Mouse (Mus musculus) forebrain, embryonic 13.5 days (tissue): ENCODE measurements around the gene Rps6ka2. TPM values are rescaled to one million over a fixed set of nuclear protein-coding genes. Genes with fewer than 3 reads are reported as not detected.
A peak's percentile ranks its signal among the peaks of the same experiment; 100 is the strongest.
"Not testable (repeated sequence)": the region's sequence is repeated elsewhere in the genome, so short reads cannot be mapped to it uniquely, and the experiment has no call there.

Experiments used
- ATAC-seq: fragments of 200-750 bp; cut with Nextera tagmentation; 2 replicates; pipeline ENCODE4 v1.8.0; 2017
- H3K27ac ChIP-seq: fragments of 300-500 bp; sonication (generic); 2 replicates; pipeline ENCODE4 v1.5.1; 2015; ENCODE audit warnings: inconsistent platforms, mild to moderate bottlenecking, moderate library complexity
- H3K27me3 ChIP-seq: fragments of 300-500 bp; sonication (generic); 2 replicates; pipeline ENCODE4 v1.6.1; 2015; ENCODE audit warnings: mild to moderate bottlenecking, inconsistent platforms
- H3K36me3 ChIP-seq: fragments of 300-500 bp; sonication (generic); 2 replicates; pipeline ENCODE4 v1.6.1; 2015; ENCODE audit warnings: mild to moderate bottlenecking, inconsistent platforms; ENCODE audit not compliant: poor library complexity, severe bottlenecking
- H3K4me1 ChIP-seq: fragments of 300-500 bp; sonication (generic); 2 replicates; pipeline ENCODE4 v1.6.1; 2015; ENCODE audit warnings: inconsistent platforms
- H3K4me2 ChIP-seq: fragments of 300-500 bp; sonication (generic); 2 replicates; pipeline ENCODE4 v1.6.1; 2015; ENCODE audit warnings: inconsistent platforms, mild to moderate bottlenecking, moderate library complexity
- H3K4me3 ChIP-seq: fragments of 300-500 bp; sonication (generic); 2 replicates; pipeline ENCODE4 v1.5.1; 2015; ENCODE audit warnings: mild to moderate bottlenecking, inconsistent platforms
- H3K9ac ChIP-seq: fragments of 300-500 bp; sonication (generic); 2 replicates; pipeline ENCODE4 v1.6.1; 2015; ENCODE audit warnings: mild to moderate bottlenecking, inconsistent platforms
- H3K9me3 ChIP-seq: fragments of 300-500 bp; sonication (generic); replicated peaks from 2 replicates; pipeline ENCODE4 v1.6.1; 2016; ENCODE audit warnings: inconsistent platforms
- WGBS: fragments of 180-500 bp; shearing (Covaris S2); methylation state at CpG from one replicate; pipeline ENCODE4 v1.1.7; 2015; 5-methylcytosine and 5-hydroxymethylcytosine counted together
- polyA plus RNA-seq: library from polyadenylated mRNA; unstranded; fragments of >200 nt; fragmentation: Nextera tagmentation; extraction: Ambion mirVana; gene quantifications from 2 replicates; pipeline ENCODE4 v1.2.1, GENCODE M21; 2015

Gene Rps6ka2
- polyA plus RNA-seq, 1 experiment from 2014 or later: 17.7 TPM

GRCm38 (mm10) chr17:7176394-7176793, 6.5 kb downstream of the Rps6ka2 start:
- no peaks in the 10 kb centered on the region for H3K9me3 ChIP-seq
- no peak overlapping the region for H3K27ac ChIP-seq
- H3K9ac ChIP-seq: no peak overlapping the region
- ATAC-seq: no peak
- WGBS: 38% methylated on average over 2 of the region's 2 CpGs
- H3K27me3 ChIP-seq: no peaks in the 10 kb centered on the region
- no peaks in the 10 kb centered on the region for H3K36me3 ChIP-seq
- no peak overlapping the region for H3K4me3 ChIP-seq
- H3K4me2 ChIP-seq: no peak overlapping the region
- peaks cover 8% of the 10 kb centered on the region for H3K4me1 ChIP-seq

- WGBS: 97% methylated on average over 6 of the region's 6 CpGs
- H3K9ac ChIP-seq: no peak overlapping the region
- no peaks in the 10 kb centered on the region for H3K9me3 ChIP-seq
- H3K4me3 ChIP-seq: no peak overlapping the region
- H3K27ac ChIP-seq: no peak overlapping the region
- H3K27me3 ChIP-seq: no peaks in the 10 kb centered on the region
- H3K36me3 ChIP-seq: no peaks in the 10 kb centered on the region
- H3K4me2 ChIP-seq: no peak overlapping the region
- H3K4me1 ChIP-seq: peaks cover 16% of the 10 kb centered on the region
- no peak for ATAC-seq
These were observed 8.3 kb downstream of the Rps6ka2 start for GRCm38 (mm10) chr17:7178196-7178595.

DNA sequence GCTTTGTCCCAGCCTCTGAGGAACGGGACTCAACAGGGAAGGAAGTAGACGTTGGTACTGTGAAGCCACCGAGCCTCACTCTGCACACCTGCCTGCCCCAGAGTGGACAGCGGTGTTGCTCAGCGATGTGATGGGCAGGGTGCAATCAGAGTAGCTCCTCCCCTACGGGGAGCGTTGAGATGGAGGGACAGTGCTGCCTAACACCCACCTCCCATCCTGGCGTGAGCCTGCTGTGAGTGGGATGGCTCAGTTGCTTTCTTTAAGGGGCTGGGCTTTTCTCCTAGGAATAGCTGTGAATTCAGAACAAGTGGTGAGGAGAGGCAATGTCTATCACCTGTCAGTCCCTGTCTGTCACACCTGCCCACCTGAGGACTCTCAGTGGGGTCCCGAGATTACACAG, 12.3 kb downstream of the Rps6ka2 start:
- Histone ChIP-seq H3K4me3 (no peak overlapping the region), H3K36me3 (0 out of 2 replicates have a peak, but pooled peaks cover 2% of the 10 kb centered on the region), H3K27ac (no peak overlapping the region), H3K9ac (no peak overlapping the region), H3K9me3 (no peaks in the 10 kb centered on the region), H3K27me3 (no peaks in the 10 kb centered on the region), H3K4me1 (peaks cover 19% of the 10 kb centered on the region), H3K4me2 (no peak overlapping the region)
- no peak for ATAC-seq
- 76% methylated on average over 9 of the region's 9 CpGs for WGBS

DNA sequence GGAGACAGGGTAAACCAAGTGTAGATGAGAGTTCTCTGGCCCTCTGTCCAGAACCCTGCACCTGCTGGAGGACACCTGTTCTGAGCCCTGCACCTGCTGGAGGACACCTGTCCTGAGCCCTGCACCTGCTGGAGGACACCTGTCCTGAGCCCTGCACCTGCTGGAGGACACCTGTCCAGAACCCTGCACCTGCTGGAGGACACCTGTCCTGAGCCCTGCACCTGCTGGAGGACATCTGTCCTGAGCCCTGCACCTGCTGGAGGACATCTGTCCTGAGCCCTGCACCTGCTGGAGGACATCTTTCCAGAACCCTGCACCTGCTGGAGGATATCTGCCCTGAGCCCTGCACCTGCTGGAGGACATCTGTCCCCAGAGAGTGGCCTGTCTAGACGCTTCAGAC, 17.1 kb downstream of the Rps6ka2 start:
- WGBS: 83% methylated on average over 1 of the region's 1 CpGs
- not testable (repeated sequence) for H3K9ac ChIP-seq, H3K4me2 ChIP-seq, H3K27ac ChIP-seq, H3K36me3 ChIP-seq, ATAC-seq, H3K9me3 ChIP-seq, H3K4me1 ChIP-seq, H3K27me3 ChIP-seq, H3K4me3 ChIP-seq

DNA sequence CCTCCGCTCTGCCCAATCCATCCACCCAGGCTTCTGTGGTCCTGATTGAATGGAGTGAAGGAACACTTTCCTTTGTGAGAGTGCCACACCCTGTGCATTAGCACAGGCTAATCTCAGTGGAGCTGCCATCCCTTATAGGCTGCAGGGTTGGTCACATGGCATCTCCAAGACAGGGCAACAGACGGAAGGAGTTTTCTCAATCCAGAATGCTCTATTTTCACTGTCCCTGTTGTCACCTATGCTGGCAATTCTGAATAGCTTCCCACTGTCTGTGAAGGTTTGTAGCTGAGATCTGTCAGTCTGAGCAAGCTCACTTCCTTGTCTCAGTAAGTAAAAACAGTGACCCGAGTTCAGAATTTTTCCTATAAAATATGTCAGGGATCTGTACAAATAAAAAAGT, 19.5 kb downstream of the Rps6ka2 start:
- Histone ChIP-seq H3K9me3 (no peaks in the 10 kb centered on the region), H3K4me3 (no peak overlapping the region)
- ATAC-seq: no peak

DNA sequence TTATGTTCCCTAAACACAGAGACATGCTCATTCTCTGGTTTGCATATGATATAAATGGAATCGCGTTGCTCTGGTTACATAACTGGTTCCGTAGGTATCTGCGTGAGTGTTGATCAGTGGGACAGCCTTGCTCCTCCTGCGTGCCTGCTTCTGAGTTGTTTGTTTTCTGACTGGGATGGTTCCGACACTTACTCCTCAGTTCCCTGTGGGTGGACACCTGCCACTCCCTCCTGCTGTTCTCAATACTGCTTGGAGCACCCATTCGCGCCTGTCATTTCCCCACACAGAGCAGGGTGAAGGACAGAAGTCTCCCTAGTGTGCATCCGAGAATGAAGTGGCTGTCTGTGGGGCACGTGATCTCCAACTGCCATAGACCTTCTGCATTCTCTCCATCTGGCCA, 20.1 kb downstream of the Rps6ka2 start:
- 91% methylated on average over 10 of the region's 10 CpGs for WGBS
- Histone ChIP-seq H3K27me3 (no peaks in the 10 kb centered on the region), H3K27ac (no peak overlapping the region), H3K36me3 (0 out of 2 replicates have a peak, but pooled peaks cover 7% of the 10 kb centered on the region), H3K4me2 (no peak overlapping the region), H3K9me3 (no peaks in the 10 kb centered on the region), H3K9ac (no peak overlapping the region), H3K4me3 (no peak overlapping the region), H3K4me1 (0 out of 2 replicates have a peak, but pooled peaks cover 1% of the 10 kb centered on the region)
- no peak for ATAC-seq

More for the DNA sequence above, 19.5 kb downstream of the Rps6ka2 start:
- Histone ChIP-seq H3K9ac (no peak overlapping the region), H3K4me1 (peaks cover 6% of the 10 kb centered on the region; the same call in 1 of the 2 replicates), H3K4me2 (no peak overlapping the region), H3K27me3 (no peaks in the 10 kb centered on the region), H3K27ac (no peak overlapping the region), H3K36me3 (0 out of 2 replicates have a peak, but pooled peaks cover 7% of the 10 kb centered on the region)
- 94% methylated on average over 3 of the region's 3 CpGs for WGBS

DNA sequence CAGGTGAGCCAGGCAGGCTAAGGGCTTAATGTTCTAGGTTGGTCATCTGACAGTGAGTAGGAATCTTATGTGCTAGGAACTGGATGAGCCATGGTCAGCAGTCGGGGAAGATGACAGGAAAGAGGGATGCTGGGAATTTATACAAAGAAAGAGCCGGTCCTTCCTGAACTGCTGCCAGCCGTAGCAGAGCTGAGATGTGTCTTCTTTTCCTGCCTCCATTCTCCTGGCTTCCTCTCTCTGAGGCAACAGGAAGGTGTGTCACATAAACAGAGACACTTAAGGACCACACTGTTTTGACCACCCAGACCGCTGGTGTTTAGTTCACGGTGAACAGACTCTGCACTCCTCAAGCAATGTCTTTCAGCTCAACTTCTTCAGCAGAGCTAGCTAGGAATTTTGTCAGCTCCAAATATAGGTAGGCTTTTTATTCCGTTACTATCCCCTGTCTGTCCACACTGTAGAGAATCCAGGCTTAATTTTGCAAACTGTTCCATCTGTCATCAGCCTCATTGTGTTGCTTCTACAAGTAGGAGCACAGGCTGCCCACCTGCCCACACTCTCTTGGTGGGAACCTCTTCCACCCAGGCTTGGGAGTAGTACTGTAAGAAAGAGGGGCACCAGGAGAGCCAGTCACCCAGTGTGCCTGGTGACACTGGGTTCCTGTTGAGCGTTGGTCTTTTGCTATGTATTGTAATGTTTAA, 24.4 kb downstream of the Rps6ka2 start:
- no peaks in the 10 kb centered on the region for H3K36me3 ChIP-seq
- H3K9me3 ChIP-seq: no peaks in the 10 kb centered on the region
- ATAC-seq: no peak
- H3K4me3 ChIP-seq: no peak overlapping the region
- no peak overlapping the region for H3K4me2 ChIP-seq
- H3K4me1 ChIP-seq: peaks cover 10% of the 10 kb centered on the region
- no peak overlapping the region for H3K9ac ChIP-seq
- no peak overlapping the region for H3K27ac ChIP-seq
- no peaks in the 10 kb centered on the region for H3K27me3 ChIP-seq
- WGBS: 93% methylated on average over 7 of the region's 7 CpGs

DNA sequence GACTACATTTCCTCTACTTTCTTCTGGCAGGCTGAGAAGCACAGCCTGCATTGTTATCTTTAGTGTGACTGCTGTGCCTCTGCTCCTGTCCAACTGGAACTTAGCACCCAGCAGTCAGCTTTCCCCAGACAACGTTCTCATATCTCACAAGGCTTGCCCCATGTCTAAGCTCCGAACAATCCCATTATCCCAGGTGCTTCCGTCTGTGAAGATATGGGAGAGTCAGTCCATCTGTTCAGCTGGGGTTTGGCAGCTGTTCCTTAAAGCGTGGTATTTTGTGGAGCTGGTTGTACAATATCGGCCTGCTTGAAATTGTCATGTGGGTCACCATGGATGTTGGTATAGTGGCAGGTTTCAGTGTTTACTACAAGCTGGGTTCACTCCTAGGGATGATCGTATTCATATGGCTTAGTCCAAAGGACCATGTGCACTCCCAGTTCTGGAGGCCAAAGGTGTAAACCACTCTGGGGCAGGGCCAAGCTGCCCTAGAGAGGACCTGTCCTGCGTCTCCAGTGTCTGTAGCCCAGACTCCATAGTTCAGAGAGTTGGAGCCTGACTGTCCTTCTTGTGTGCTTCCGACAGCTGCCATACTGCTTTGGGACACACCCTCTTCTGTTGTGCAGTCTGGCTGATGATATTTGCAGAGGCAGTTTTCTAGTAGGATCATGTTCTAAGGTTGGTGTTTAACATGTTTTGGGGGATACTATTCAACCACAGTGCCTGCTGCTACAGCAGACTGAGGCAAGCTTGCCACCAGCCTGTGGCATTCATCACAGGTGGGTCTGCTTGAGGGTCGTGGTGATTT, 27.4 kb downstream of the Rps6ka2 start:
- 74% methylated on average over 9 of the region's 9 CpGs for WGBS
- Histone ChIP-seq H3K27ac (no peak overlapping the region), H3K27me3 (no peaks in the 10 kb centered on the region), H3K4me3 (no peak overlapping the region), H3K9ac (no peak overlapping the region), H3K4me2 (no peak overlapping the region), H3K4me1 (peaks cover 10% of the 10 kb centered on the region), H3K36me3 (no peaks in the 10 kb centered on the region), H3K9me3 (no peaks in the 10 kb centered on the region)
- ATAC-seq: no peak

- Histone ChIP-seq H3K36me3 (no peaks in the 10 kb centered on the region), H3K27me3 (no peaks in the 10 kb centered on the region), H3K9ac (no peak overlapping the region), H3K9me3 (no peaks in the 10 kb centered on the region), H3K4me1 (peaks cover 17% of the 10 kb centered on the region), H3K27ac (no peak overlapping the region), H3K4me3 (no peak overlapping the region), H3K4me2 (no peak overlapping the region)
- 0 out of 2 replicates have a peak, but pooled peaks have one; percentile 10 for ATAC-seq
- WGBS: 32% methylated on average over 11 of the region's 11 CpGs
These were observed 35.0 kb downstream of the Rps6ka2 start for GRCm38 (mm10) chr17:7204771-7205406.

DNA sequence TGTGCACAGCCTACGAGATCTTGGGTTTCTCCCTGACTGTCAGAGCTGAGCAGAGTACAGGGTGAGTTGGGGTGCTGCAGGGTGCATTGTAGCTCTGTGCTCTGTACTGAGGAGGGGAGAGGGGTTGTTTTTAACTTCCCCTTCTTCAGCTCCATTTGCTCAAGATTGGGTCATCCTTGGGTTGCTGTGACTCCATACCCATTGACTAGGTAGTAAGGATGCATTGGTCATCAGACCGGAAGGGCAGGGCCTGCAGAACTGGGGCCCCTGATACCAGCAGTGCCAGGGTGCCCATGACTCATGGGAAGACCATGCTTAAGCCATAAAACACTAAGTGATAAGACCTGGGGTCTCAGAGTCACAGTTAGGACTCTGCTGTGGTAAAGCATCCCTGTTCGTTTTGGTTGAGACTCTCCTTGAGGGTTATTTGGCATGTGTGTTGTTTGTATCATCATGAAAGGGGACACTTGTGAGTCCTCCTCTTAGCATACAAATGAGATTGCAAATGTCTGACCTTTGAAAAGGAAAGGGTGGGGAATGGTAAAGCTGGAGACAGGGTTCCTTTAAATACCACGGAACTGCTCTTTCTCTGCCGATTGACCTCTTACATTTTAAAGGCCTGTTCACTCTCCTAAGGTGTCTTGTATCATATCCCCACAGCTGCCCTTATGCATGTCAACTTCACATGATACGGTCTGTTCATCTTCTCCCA, 36.7 kb downstream of the Rps6ka2 start:
- WGBS: 83% methylated on average over 6 of the region's 6 CpGs
- Histone ChIP-seq H3K9me3 (no peaks in the 10 kb centered on the region), H3K4me3 (no peak overlapping the region), H3K9ac (no peak overlapping the region), H3K4me1 (peaks cover 30% of the 10 kb centered on the region), H3K27me3 (no peaks in the 10 kb centered on the region), H3K4me2 (no peak overlapping the region), H3K27ac (no peak overlapping the region), H3K36me3 (no peaks in the 10 kb centered on the region)
- ATAC-seq: no peak

DNA sequence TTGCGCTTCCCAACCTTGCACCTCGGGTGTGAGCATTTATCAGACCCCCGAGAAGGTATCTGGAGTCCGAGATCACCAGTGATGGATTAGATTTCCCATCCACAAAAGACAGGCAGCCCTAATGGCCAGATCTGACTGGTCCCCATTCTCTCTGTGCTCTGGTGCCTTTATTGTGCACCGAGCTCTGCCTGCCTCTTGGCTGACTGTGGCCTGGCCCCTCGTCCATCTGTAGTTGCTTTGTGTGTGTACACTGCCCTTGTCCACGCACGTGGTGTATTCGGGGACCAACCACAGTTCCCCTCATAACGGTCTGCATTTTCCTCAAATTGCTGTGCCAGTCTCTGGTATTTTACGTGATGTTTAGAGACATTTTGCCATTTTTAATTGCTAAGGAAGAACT, 40.7 kb downstream of the Rps6ka2 start:
- Histone ChIP-seq H3K27ac (no peak overlapping the region), H3K4me2 (no peak overlapping the region), H3K9me3 (no peaks in the 10 kb centered on the region), H3K36me3 (no peaks in the 10 kb centered on the region), H3K4me1 (peaks cover 34% of the 10 kb centered on the region), H3K9ac (no peak overlapping the region), H3K4me3 (no peak overlapping the region), H3K27me3 (no peaks in the 10 kb centered on the region)
- no peak for ATAC-seq
- WGBS: 27% methylated on average over 11 of the region's 11 CpGs

DNA sequence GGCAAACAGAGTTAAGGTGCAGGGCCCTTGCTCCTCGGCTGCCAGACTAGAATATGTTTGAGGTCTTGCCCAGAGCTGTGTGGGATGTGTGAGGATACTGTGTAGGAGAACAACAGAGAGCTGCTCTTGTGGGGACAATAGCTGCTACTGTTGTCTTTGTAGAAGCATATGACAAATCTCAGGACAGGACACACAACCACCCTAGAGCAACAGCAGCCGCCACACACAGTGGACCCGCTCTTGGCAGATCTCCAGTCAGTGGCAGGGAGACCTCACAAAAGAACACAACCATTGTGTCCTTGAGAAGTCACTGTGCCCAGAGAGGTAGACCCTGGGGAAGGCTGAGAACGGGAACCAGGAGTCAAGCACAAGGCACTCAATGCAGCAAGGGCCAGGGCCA, 42.0 kb downstream of the Rps6ka2 start:
- no peaks in the 10 kb centered on the region for H3K9me3 ChIP-seq
- WGBS: 75% methylated on average over 4 of the region's 4 CpGs

More for the DNA sequence above, 42.0 kb downstream of the Rps6ka2 start:
- Histone ChIP-seq H3K27ac (no peak overlapping the region), H3K4me3 (no peak overlapping the region), H3K36me3 (no peaks in the 10 kb centered on the region), H3K4me2 (no peak overlapping the region), H3K4me1 (peaks cover 34% of the 10 kb centered on the region), H3K9ac (no peak overlapping the region), H3K27me3 (no peaks in the 10 kb centered on the region)
- ATAC-seq: no peak
